Mouse (Mus musculus) adrenal gland, postnatal 10 days (tissue): Measurements from ENCODE around the gene Zbtb6. TPM values are rescaled to one million over a fixed set of nuclear protein-coding genes. Genes with fewer than 3 reads are reported as not detected.

Experiments
- total RNA-seq, 2 experiments: library from RNA; stranded (reverse); gene quantifications; 2 replicates each; pipeline ENCODE4 v1.2.3; 2021

Zbtb6 gene
- total RNA-seq, 2 experiments from 2014 or later: 12.6 to 13.6 TPM

Other genes starting within 250 kb of the Zbtb6 start
- not detected for gene Olfr366, start 231.6 kb downstream of the Zbtb6 start, total RNA-seq
- not detected for gene Olfr368, start 116.7 kb downstream of the Zbtb6 start, total RNA-seq
- gene Pdcl, start 83.8 kb downstream of the Zbtb6 start, total RNA-seq: 10 to 100 TPM; 40.8 to 41.2 TPM
- 10 to 100 TPM; 34.8 to 43.4 TPM for gene Rc3h2, start 20.3 kb downstream of the Zbtb6 start, total RNA-seq
- 10 to 100 TPM in 1 of 2 experiments, 1 to 10 TPM in 1; 6.2 to 10.2 TPM for gene Zbtb26, start within 50 bp of the Zbtb6 start, total RNA-seq
- 10 to 100 TPM; 49.5 to 61.9 TPM for gene Rabgap1, start 108 bp upstream of the Zbtb6 start, total RNA-seq
- gene Gpr21, start 73.2 kb upstream of the Zbtb6 start, total RNA-seq: 1 to 10 TPM; 1.1 to 2.0 TPM